Mouse (Mus musculus): Measurements from ENCODE around the gene Aadacl2. TPM values are rescaled to one million over a fixed set of nuclear protein-coding genes. Genes with fewer than 3 reads are reported as not detected.

Gene Aadacl2
- total RNA-seq (2022), result not detected

DNA sequence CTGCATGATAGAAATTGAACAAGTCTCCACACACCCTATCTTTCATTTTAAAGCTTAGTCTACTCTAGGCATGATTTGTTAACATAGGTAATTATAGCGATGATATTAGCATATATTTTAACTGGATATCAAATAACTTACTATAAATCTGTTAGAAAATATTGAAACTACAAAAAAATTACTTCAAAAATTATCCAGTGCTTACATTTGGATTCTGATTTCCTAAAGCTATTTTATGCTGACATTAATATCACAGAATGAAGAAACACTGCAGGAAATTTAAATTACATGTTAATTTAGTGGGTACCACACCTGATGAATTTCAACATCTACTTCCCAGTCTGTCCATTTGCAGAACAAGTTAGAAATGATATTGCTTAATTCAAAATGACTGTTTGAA, at the start of gene Aadacl2:
Gene Aadacl2 (plus strand): TSS at position 301 of the 400 bp plus-strand sequence.
- DNase-seq (ENCODE audit: low spot score), result no peak

DNA sequence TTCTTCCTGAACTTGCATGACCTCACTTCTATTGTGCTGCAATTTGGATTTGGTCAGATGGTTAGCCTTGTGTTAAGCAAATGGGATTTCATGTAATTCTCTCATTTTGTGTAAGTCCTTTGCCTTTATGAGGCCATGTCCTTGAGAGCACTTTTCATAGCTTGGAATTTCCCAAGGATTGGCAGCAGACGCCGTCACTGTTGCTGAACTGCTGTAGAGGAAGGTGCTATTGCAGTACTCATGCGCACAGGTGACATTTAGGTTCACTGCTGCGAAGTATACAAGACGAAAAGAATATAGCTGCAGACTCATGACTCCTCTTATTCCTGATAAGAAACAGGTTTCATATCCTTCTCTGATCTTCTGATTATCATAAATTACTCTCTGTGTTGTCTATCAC, 35.7 kb upstream of the Aadacl2 start:
- DNase-seq (ENCODE audit: low spot score), result no peak

DNA sequence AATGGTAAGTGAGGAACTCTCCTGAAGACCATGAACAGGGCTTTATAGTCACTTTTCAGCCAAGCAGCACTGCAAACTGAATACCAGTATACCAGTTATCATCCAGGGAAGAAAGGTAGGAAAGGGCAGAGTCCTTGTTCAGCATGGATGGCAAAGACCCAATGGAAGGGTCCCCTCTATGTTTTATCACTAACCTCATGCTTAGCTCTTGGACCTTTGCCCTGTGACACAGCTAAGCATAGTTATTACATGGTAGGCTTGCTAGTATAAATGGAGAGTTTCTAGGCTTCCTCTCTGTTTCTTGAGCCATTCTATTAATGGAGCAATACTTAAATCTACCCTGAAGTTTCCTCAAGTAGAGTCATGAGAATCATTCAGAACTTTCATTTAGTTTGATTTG, 32.0 kb upstream of the Aadacl2 start:
- no peak for DNase-seq (ENCODE audit: low spot score)

DNA sequence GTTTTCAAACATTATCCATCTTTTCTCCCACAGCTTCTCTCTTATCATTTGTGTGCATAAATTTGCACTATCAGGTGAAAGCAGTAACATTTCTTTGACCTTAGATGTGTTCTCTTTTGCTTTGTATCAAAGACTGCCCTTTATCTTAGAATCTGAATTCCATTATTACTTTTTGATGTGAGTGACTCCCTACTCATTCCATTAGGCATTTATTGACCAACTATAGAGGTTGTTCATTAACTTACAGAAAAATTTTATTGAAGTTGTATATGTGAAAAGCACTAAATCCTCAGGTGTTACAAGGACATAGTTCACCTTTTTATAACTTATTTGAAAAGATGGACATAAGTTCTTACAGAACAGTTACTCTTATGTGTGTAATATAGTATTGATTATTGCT, 2.9 kb upstream of the Aadacl2 start:
- no peak for DNase-seq (ENCODE audit: low spot score)

DNA sequence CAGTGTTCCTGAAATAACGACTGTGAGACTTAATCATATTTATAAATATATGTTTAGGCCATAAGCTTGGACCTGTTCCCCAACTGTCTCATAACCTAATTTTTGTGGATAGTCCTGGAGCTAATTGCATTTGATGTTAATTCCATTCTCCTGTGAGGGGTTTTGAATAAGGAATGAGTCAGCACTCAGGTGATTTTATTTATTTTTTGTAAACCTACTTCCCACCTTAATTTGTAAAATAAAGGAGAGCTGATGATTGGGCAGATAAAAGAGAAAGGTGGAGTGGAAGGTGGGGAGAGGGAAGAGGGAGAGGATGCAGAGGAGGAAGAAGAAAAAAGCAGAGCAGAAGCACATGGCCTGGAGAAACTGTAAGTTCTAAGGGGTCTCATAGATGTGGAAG, 18.9 kb downstream of the Aadacl2 start, which contains the start of gene Aadac:
Gene Aadac (plus strand): TSS at position 301 of the 400 bp plus-strand sequence.
- no peak for DNase-seq (ENCODE audit: low spot score)

DNA sequence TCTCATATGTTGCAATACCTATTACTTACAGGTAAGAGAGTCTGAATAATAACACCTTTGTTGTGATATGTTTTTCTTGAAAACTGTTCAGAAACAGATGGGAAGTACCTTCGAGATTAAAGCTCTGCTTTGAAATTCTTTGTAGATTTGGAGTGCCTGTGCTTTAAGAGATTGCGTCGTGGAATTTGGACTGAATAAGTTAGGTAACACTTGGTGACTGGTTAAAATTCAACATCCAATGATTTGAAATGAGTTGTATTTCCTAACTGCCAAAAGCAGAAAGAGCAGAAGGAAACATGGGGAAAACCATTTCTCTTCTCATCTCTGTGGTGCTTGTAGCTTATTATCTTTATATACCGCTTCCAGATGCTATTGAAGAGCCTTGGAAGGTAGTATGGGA, 25.0 kb downstream of the Aadacl2 start:
- DNase-seq (ENCODE audit: low spot score), result no peak

DNA sequence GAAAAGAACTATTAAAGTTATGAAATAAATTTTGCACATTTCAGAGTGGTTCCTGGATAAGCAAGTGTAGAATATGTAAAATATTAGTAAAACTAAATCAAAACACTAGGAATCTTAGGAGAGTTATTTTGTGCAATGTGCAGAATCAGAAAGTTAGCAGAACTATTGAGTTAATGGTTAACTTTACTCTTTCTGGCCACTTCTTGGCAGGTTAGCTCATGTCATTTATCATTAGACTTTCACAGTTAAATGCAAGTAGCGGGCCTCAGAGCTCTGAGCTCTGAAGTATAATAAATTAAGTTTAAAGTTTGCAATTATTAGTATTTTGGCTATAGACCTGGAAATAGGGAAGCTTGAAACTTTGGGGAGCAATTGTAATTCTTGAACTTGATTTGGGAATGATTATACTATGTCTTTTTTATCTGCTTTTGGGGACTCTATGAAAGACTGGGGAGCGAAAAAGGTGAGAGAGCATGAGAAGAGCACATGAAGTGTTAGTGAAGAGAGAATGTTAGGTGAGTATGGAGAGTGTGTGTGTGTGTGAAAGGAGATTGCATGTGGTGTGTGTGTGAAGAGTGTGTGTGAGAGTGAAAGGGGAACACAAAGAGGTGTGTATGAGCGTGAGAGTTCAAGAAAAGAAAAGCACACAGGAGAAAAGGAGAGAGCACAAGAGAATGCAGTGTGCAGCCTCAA, 39.8 kb downstream of the Aadacl2 start:
- DNase-seq (ENCODE audit: low spot score), result no peak

DNA sequence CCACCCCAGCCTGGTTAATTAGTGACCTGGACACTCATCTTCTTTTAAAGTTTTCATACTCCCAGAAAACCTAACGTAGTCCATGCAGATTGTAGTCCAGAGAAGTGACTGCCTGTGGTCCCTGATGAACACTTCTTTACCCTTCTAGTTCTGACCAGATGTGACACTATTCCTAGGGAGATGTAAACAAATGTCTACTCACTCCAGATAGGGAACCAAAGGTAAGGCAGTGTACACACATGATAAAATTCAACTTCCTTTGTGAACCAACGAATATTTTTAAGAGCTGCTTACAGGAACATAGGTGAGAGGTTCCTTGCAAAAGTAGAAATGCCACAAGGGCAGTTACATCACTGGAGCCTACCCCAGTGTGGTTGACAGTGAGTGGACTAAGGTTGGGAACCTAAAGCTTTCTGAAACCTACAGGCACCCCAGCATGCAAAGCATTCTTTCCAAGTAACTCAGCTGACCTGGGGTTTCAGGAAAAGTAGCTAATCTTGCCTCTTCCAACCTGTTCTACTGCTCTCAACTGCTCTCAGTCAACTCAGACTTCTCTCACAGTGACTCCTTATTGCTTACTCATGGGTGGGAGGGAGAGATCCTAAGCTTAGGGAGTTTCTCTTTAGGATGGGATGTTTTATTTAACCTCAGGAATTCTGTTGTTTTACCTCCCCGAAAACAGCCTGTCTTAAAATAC, 46.8 kb downstream of the Aadacl2 start:
- no peak for DNase-seq (ENCODE audit: low spot score)

DNA sequence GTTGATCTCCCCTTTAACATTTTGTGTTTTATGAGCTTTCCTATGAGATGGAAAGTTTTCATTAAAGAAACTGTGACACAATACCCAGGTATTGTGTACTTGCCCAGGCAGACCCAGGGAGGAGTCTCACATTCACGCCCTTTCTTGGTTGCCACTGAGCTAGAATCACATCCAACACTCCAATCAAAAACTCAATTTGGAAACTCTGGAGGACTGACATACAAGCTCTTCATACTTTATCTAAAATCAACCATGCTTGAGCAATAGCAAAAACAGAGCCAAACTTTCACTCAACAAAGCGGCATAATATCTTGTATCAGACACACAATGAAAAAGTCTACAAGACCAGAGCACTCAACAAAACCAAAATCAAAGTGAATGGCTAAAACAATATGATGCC, 47.4 kb downstream of the Aadacl2 start:
- no peak for DNase-seq (ENCODE audit: low spot score)

DNA sequence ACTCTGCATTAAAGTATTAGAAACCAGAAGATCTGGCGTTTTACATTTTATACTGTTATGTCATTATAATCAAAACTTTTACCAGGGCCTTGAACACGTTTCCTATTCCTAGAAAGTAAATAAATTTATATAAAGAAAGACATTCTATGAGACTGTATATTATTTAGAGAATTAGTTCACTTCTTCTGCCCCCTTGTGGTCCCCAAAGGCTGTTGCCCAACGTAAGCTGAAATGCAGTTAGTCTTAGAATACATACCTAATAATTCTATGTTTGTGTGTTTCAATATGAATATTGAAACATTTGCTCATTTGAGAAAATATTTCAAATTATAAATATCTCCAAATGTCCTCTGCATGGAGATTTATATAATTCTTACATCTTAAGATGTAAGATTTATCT, 49.9 kb downstream of the Aadacl2 start:
- no peak for DNase-seq (ENCODE audit: low spot score)

DNA sequence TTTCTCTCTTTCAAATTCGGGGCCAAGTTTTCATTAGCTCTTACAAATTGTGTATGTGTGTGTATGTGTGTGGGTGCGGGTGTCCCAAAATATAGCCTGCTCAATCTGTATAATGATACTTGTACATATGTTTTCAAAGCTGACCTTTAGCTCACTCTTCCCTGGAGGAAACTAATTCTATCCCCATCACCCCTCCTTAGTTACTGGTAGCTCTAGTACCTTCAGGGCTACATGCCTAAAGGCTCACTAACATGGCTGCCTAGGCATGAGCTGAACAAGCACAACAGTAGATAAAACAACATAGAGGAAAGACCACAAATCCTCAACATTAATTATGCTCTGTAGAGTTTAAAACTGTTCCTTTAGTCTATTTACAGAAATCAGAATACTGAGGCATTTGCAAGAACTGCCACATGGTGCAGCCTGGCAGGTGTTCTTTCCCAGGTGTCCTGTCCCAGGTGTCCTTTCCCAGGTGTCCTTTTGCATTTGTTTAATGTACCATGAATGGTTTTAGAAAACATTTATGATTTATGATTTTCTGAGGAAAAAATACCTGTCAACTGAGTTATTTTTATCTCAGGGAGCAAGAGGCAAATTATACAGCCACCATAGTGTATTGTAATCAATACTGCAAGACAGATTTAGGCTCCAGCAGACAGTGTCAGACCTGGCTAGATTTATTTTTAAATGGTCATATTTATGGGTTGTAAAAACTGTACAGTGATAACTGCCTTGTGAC, 50.7 kb downstream of the Aadacl2 start:
- no peak for DNase-seq (ENCODE audit: low spot score)

DNA sequence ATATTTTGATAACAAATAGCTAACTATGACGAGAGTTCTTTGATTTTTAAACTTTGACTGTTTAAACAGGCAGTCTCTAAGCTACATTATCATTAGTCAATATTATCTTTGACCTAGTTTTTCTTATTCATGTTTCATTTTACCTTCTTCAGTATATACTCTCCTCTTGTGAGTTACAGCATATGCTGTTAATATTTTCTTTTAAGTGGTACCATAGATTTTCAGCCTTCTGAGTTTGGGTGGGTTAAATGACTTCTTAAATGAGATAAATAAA, 51.2 kb downstream of the Aadacl2 start:
- DNase-seq (ENCODE audit: low spot score), result no peak

Other genes starting within 250 kb of the Aadacl2 start
- gene Gm8298, start 145.7 kb upstream of the Aadacl2 start, total RNA-seq (2022), result not detected
- gene C130079G13Rik, start 81.5 kb upstream of the Aadacl2 start, total RNA-seq (2022), result not detected
- gene Aadac, start 19.0 kb downstream of the Aadacl2 start, total RNA-seq (2022), result not detected
- gene Sucnr1, start 75.1 kb downstream of the Aadacl2 start, total RNA-seq (2022), result not detected